Mouse (Mus musculus) kidney, postnatal 0 days (tissue): ENCODE measurements around the gene Atg7. TPM values are rescaled to one million over a fixed set of nuclear protein-coding genes. Genes with fewer than 3 reads are reported as not detected.

Source experiments
- ATAC-seq: fragments of 200-750 bp; cut with Nextera tagmentation; replicated peaks from 2 replicates; pipeline ENCODE4 v1.8.0; 2017; ENCODE audit warnings: low read depth, moderate number of reproducible peaks, moderate TSS enrichment, moderate library complexity; ENCODE audit not compliant: low FRiP score
- DNase-seq: peaks from one replicate; pipeline ENCODE4 v3.0.0-alpha.2; 2016; ENCODE audit warnings: low spot score
- H3K27ac ChIP-seq: fragments of 300-500 bp; sonication (generic); 2 replicates; pipeline ENCODE4 v1.5.1; 2014; ENCODE audit warnings: mild to moderate bottlenecking
- H3K27me3 ChIP-seq: fragments of 300-500 bp; sonication (generic); 2 replicates; pipeline ENCODE4 v1.6.1; 2014; ENCODE audit warnings: low read length, mixed read lengths; ENCODE audit not compliant: insufficient read depth
- H3K36me3 ChIP-seq: fragments of 300-500 bp; sonication (generic); 2 replicates; pipeline ENCODE4 v1.6.1; 2014; ENCODE audit warnings: low read length, mixed read lengths; ENCODE audit not compliant: insufficient read depth
- H3K4me1 ChIP-seq: fragments of 300-500 bp; sonication (generic); replicated peaks from 2 replicates; pipeline ENCODE4 v1.6.1; 2014; ENCODE audit warnings: antibody characterized with exemption, low read length, mixed read lengths; ENCODE audit not compliant: insufficient read depth
- H3K4me2 ChIP-seq: fragments of 300-500 bp; sonication (generic); 2 replicates; pipeline ENCODE4 v1.6.1; 2014; ENCODE audit warnings: mild to moderate bottlenecking, low read length, moderate library complexity, mixed read lengths
- H3K4me3 ChIP-seq: fragments of 300-500 bp; sonication (generic); replicated peaks from 2 replicates; pipeline ENCODE4 v1.5.1; 2014; ENCODE audit warnings: low read depth, low read length
- H3K9ac ChIP-seq: fragments of 300-500 bp; sonication (generic); 2 replicates; pipeline ENCODE4 v1.6.1; 2014; ENCODE audit warnings: low read depth, low read length
- H3K9me3 ChIP-seq: fragments of 300-500 bp; sonication (generic); replicated peaks from 2 replicates; pipeline ENCODE4 v1.6.1; 2016; ENCODE audit warnings: low read length, inconsistent platforms, mixed read lengths
- CTCF ChIP-seq: IDR thresholded peaks from 2 replicates; pipeline ENCODE4 v1.5.1; 2016; ENCODE audit warnings: antibody characterized with exemption, low read depth, mild to moderate bottlenecking, moderate library complexity
- WGBS: fragments of 180-500 bp; shearing (Covaris S2); extraction: QIAGEN DNeasy Blood & Tissue Kit; methylation state at CpG from one replicate; pipeline ENCODE4 v1.1.7; 2014; 5-methylcytosine and 5-hydroxymethylcytosine counted together
- polyA plus RNA-seq: library from polyadenylated mRNA; unstranded; fragments of >200 nt; fragmentation: Nextera tagmentation; extraction: Ambion mirVana; gene quantifications from 2 replicates; pipeline ENCODE4 v1.2.1, GENCODE M21; 2015

Gene Atg7
- polyA plus RNA-seq, 1 experiment from 2014 or later, result 19.7 TPM

GRCm38 (mm10) chr6:114874138-114874928, 231.4 kb downstream of the Atg7 start:
- Histone ChIP-seq H3K4me3 (peak overlapping the region; percentile 39), H3K4me2 (peak overlapping the region; percentile 86), H3K36me3 (no peaks in the 10 kb centered on the region), H3K9ac (peak overlapping the region; percentile 64), H3K4me1 (peaks cover 66% of the 10 kb centered on the region), H3K9me3 (no peaks in the 10 kb centered on the region), H3K27me3 (no peaks in the 10 kb centered on the region), H3K27ac (peak overlapping the region; percentile 98)
- DNase-seq (peak; percentile 40), ATAC-seq (peak; percentile 65)
- 4% methylated on average over 19 of the region's 19 CpGs for WGBS
- TF ChIP-seq CTCF, result peak; percentile 42

DNA sequence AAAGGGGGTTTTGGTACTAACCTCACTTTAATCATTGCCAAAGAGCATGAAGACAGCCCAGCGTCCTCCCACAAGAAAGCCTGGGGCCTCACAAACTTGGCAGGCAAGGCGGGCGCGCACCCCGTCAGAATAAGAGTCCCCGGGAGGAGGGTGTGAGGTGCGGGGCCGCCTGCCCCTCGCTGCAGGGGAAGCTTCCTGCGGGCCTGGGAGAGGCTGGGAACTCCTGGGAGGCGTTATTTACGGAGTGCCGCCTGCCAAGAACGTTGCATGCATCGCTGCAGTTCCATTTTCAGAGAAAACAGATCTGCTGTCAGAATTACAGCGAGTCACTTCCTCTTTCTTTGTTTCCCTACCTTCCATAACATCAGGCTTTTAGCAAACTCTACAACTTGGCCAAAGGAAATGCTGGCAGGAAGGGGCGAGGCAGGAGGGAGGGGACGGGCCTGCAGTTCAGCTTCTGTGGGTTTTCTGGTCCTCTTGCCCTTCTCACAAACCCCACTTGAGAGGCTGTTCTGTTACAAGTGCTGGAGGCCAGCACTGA, 232.2 kb downstream of the Atg7 start:
- no peaks in the 10 kb centered on the region for H3K36me3 ChIP-seq
- no peaks in the 10 kb centered on the region for H3K9me3 ChIP-seq
- DNase-seq, result peak; percentile 97
- peak; percentile 6; the same call in 1 of the 2 replicates for TF ChIP-seq CTCF
- ATAC-seq, result peak; percentile 87
- 0% methylated on average over 18 of the region's 18 CpGs for WGBS
- no peaks in the 10 kb centered on the region for H3K27me3 ChIP-seq
- peak overlapping the region; percentile 86 for H3K4me2 ChIP-seq
- H3K9ac ChIP-seq, result peak overlapping the region; percentile 64
- peak overlapping the region; percentile 98 for H3K27ac ChIP-seq
- peak overlapping the region; percentile 39 for H3K4me3 ChIP-seq
- H3K4me1 ChIP-seq, result peaks cover 73% of the 10 kb centered on the region

- no peak for TF ChIP-seq CTCF
- H3K4me2 ChIP-seq, result no peak overlapping the region
- WGBS, result 15% methylated on average over 4 of the region's 4 CpGs
- ATAC-seq (no peak), DNase-seq (no peak)
- H3K4me1 ChIP-seq, result peaks cover 73% of the 10 kb centered on the region
- H3K9me3 ChIP-seq, result no peaks in the 10 kb centered on the region
- no peaks in the 10 kb centered on the region for H3K36me3 ChIP-seq
- H3K27me3 ChIP-seq, result no peaks in the 10 kb centered on the region
- peak overlapping the region; percentile 98 for H3K27ac ChIP-seq
- H3K9ac ChIP-seq, result peak overlapping the region; percentile 6
- no peak overlapping the region for H3K4me3 ChIP-seq
These were observed 233.1 kb downstream of the Atg7 start for GRCm38 (mm10) chr6:114876033-114876432.

DNA sequence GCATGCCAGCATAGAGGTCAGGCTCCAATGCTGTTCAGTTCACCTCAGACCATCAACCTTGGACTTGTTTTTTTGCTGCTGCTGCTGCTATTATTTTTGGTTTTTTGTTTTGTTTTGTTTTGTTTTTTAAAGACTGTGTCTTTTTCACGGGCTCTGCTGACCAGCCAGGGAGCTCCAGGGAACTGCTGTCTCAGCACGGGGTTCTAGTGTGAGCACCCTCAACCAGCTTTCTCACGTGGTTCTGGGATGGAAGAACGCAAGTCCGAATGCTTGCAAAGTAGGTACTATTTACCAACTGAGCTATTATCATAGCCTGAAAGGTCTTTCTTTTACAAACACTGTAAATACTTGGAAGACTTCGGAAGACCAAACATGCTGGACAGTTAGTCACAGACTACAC, 233.6 kb downstream of the Atg7 start:
- no peak for TF ChIP-seq CTCF
- no peak for ATAC-seq
- Histone ChIP-seq H3K27me3 (no peaks in the 10 kb centered on the region), H3K9me3 (no peaks in the 10 kb centered on the region), H3K4me1 (peaks cover 75% of the 10 kb centered on the region), H3K4me3 (no peak overlapping the region), H3K36me3 (no peaks in the 10 kb centered on the region), H3K4me2 (no peak overlapping the region), H3K9ac (0 out of 2 replicates have a peak overlapping the region, but pooled peaks have one; percentile 9), H3K27ac (peak overlapping the region; percentile 98)
- WGBS, result 39% methylated on average over 6 of the region's 6 CpGs
- DNase-seq, result no peak

DNA sequence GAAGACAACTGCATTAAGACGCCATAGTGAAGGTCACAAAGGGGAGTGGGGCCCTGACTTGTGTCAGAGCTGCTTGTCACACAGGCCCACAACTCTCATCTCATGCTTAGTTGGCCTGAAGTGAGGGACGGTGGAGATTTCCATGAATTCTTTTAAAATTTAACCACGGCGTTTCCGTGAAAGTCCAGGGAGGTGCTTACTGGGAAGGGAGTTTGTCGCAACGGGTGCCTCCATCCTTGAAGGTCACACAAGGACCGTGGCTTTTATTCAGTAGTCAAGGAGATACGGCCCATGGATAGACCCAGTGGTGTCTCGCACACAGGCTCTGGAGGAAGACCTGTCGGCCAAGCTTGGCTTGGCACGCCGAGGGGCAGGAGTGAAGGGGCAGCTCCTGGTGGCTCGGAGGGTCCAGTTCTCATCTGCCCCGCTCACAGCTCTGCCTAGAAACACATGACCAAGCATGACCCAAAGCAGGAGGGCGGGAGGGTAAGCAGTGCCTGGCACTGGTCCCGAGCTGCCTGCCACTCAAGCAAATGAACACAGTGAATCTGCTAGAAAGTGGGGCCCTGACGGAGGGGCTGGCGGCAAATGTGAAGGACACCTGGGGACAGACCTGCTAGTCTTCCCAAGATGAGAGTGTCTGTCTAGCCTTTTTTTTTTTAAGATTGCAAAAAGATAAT, 236.1 kb downstream of the Atg7 start:
- Histone ChIP-seq H3K9me3 (no peaks in the 10 kb centered on the region), H3K36me3 (no peaks in the 10 kb centered on the region), H3K9ac (0 out of 2 replicates have a peak overlapping the region, but pooled peaks have one; percentile 2), H3K4me1 (peaks cover 80% of the 10 kb centered on the region), H3K27ac (peak overlapping the region; percentile 83), H3K4me3 (no peak overlapping the region), H3K27me3 (no peaks in the 10 kb centered on the region), H3K4me2 (peak overlapping the region; percentile 2; the same call in 1 of the 2 replicates)
- no peak for TF ChIP-seq CTCF
- ATAC-seq (peak; percentile 25), DNase-seq (no peak)
- 37% methylated on average over 19 of the region's 19 CpGs for WGBS

GRCm38 (mm10) chr6:114880798-114881197, 237.9 kb downstream of the Atg7 start:
- Histone ChIP-seq H3K9me3 (no peaks in the 10 kb centered on the region), H3K4me3 (no peak overlapping the region), H3K27ac (0 out of 2 replicates have a peak overlapping the region, but pooled peaks have one; percentile 83), H3K27me3 (no peaks in the 10 kb centered on the region), H3K4me1 (peaks cover 64% of the 10 kb centered on the region), H3K9ac (no peak overlapping the region), H3K36me3 (no peaks in the 10 kb centered on the region), H3K4me2 (no peak overlapping the region)
- TF ChIP-seq CTCF, result no peak
- DNase-seq (no peak), ATAC-seq (no peak)
- 69% methylated on average over 4 of the region's 4 CpGs for WGBS
